Mouse (Mus musculus) intestine, embryonic 16.5 days (tissue): Measurements from ENCODE around the gene Insyn1. TPM values are rescaled to one million over a fixed set of nuclear protein-coding genes. Genes with fewer than 3 reads are reported as not detected.

ENCODE experiments used
- ATAC-seq: fragments of 200-750 bp; cut with Nextera tagmentation; 2 replicates; pipeline ENCODE4 v1.8.0; 2017; ENCODE audit warnings: moderate TSS enrichment, moderate library complexity
- H3K27ac ChIP-seq: fragments of 300-500 bp; sonication (generic); 2 replicates; pipeline ENCODE4 v1.5.1; 2014; ENCODE audit warnings: mild to moderate bottlenecking, low read length
- H3K27me3 ChIP-seq: fragments of 300-500 bp; sonication (generic); replicated peaks from 2 replicates; pipeline ENCODE4 v1.6.1; 2014; ENCODE audit warnings: low read length, control low read depth, mixed read lengths; ENCODE audit not compliant: control insufficient read depth, insufficient read depth
- H3K36me3 ChIP-seq: fragments of 300-500 bp; sonication (generic); 2 replicates; pipeline ENCODE4 v1.6.1; 2014; ENCODE audit warnings: low read length, control low read depth; ENCODE audit not compliant: control insufficient read depth, insufficient read depth
- H3K4me1 ChIP-seq: fragments of 300-500 bp; sonication (generic); 2 replicates; pipeline ENCODE4 v1.6.1; 2014; ENCODE audit warnings: low read length, control low read depth, mixed read lengths; ENCODE audit not compliant: control insufficient read depth, insufficient read depth
- H3K4me2 ChIP-seq: fragments of 300-500 bp; sonication (generic); 2 replicates; pipeline ENCODE4 v1.6.1; 2014; ENCODE audit warnings: low read depth, low read length, control low read depth
- H3K4me3 ChIP-seq: fragments of 300-500 bp; sonication (generic); 2 replicates; pipeline ENCODE4 v1.5.1; 2014; ENCODE audit warnings: mild to moderate bottlenecking, low read length
- H3K9ac ChIP-seq: fragments of 300-500 bp; sonication (generic); 2 replicates; pipeline ENCODE4 v1.6.1; 2014; ENCODE audit warnings: low read depth, low read length
- H3K9me3 ChIP-seq: fragments of 300-500 bp; sonication (generic); 2 replicates; pipeline ENCODE4 v1.6.1; 2016; ENCODE audit warnings: low read length, control low read depth; ENCODE audit not compliant: control insufficient read depth
- WGBS: fragments of 180-500 bp; shearing (Covaris S2); extraction: QIAGEN DNeasy Blood & Tissue Kit; methylation state at CpG from one replicate; pipeline ENCODE4 v1.1.7; 2014; 5-methylcytosine and 5-hydroxymethylcytosine counted together
- polyA plus RNA-seq: library from polyadenylated mRNA; unstranded; fragments of >200 nt; fragmentation: Nextera tagmentation; extraction: Ambion mirVana; gene quantifications from 2 replicates; pipeline ENCODE4 v1.2.1, GENCODE M21; 2015

The Insyn1 gene
- polyA plus RNA-seq: 0.35 and 0.62 TPM in 2 replicates

GRCm38 (mm10) chr9:58487851-58488801, at the start of gene Insyn1:
Gene Insyn1, plus strand, starts transcription at chr9:58488603.
- ATAC-seq: peak; percentile 85

GRCm38 (mm10) chr9:58438921-58439396, 49.4 kb upstream of the Insyn1 start:
- Histone ChIP-seq H3K4me3 (no peak overlapping the region), H3K4me2 (no peak overlapping the region), H3K27me3 (no peaks in the 10 kb centered on the region), H3K9me3 (no peaks in the 10 kb centered on the region), H3K9ac (no peak overlapping the region), H3K4me1 (peaks cover 2% of the 10 kb centered on the region; the same call in 1 of the 2 replicates), H3K27ac (no peak overlapping the region), H3K36me3 (no peaks in the 10 kb centered on the region)
- 77% methylated on average over 22 of the region's 22 CpGs for WGBS
- ATAC-seq: no peak

More at GRCm38 (mm10) chr9:58487851-58488801, at the start of gene Insyn1:
- Histone ChIP-seq H3K9me3 (no peaks in the 10 kb centered on the region), H3K36me3 (no peaks in the 10 kb centered on the region), H3K4me1 (peaks cover 6% of the 10 kb centered on the region; the same call in 1 of the 2 replicates), H3K4me2 (peak within 1 kb of the TSS; percentile 94), H3K4me3 (peak within 1 kb of the TSS; percentile 55), H3K27ac (0 out of 2 replicates have a peak within 1 kb of the TSS, but pooled peaks have one; percentile 38), H3K27me3 (peaks cover 27% of the 10 kb centered on the region), H3K9ac (peak within 1 kb of the TSS; percentile 59)
- WGBS: under 1% methylated on average over 96 of the region's 104 CpGs

GRCm38 (mm10) chr9:58440100-58440499, 48.3 kb upstream of the Insyn1 start:
- 71% methylated on average over 6 of the region's 6 CpGs for WGBS
- Histone ChIP-seq H3K4me3 (no peak overlapping the region), H3K27me3 (no peaks in the 10 kb centered on the region), H3K36me3 (no peaks in the 10 kb centered on the region), H3K4me2 (no peak overlapping the region), H3K4me1 (peaks cover 2% of the 10 kb centered on the region; the same call in 1 of the 2 replicates), H3K27ac (no peak overlapping the region), H3K9me3 (no peaks in the 10 kb centered on the region), H3K9ac (no peak overlapping the region)
- ATAC-seq: no peak

GRCm38 (mm10) chr9:58440614-58441013, 47.8 kb upstream of the Insyn1 start:
- Histone ChIP-seq H3K4me1 (peaks cover 2% of the 10 kb centered on the region; the same call in 1 of the 2 replicates), H3K27me3 (no peaks in the 10 kb centered on the region), H3K36me3 (no peaks in the 10 kb centered on the region), H3K9me3 (no peaks in the 10 kb centered on the region), H3K27ac (no peak overlapping the region), H3K4me2 (no peak overlapping the region), H3K9ac (no peak overlapping the region), H3K4me3 (no peak overlapping the region)
- ATAC-seq: no peak

GRCm38 (mm10) chr9:58441351-58442104, 46.9 kb upstream of the Insyn1 start:
- Histone ChIP-seq H3K4me1 (peaks cover 2% of the 10 kb centered on the region; the same call in 1 of the 2 replicates), H3K9ac (no peak overlapping the region), H3K27ac (no peak overlapping the region), H3K36me3 (no peaks in the 10 kb centered on the region), H3K4me2 (no peak overlapping the region), H3K27me3 (no peaks in the 10 kb centered on the region), H3K4me3 (no peak overlapping the region), H3K9me3 (no peaks in the 10 kb centered on the region)
- no peak for ATAC-seq
- 49% methylated on average over 6 of the region's 6 CpGs for WGBS

- H3K4me3 ChIP-seq: no peak overlapping the region
- 39% methylated on average over 7 of the region's 7 CpGs for WGBS
- no peak overlapping the region for H3K9ac ChIP-seq
- ATAC-seq: peak; percentile 50; the same call in 1 of the 2 replicates
- H3K27ac ChIP-seq: no peak overlapping the region
- no peak overlapping the region for H3K4me2 ChIP-seq
- H3K9me3 ChIP-seq: no peaks in the 10 kb centered on the region
- no peaks in the 10 kb centered on the region for H3K36me3 ChIP-seq
- no peaks in the 10 kb centered on the region for H3K27me3 ChIP-seq
- peaks cover 2% of the 10 kb centered on the region; the same call in 1 of the 2 replicates for H3K4me1 ChIP-seq
These were observed 46.0 kb upstream of the Insyn1 start for GRCm38 (mm10) chr9:58442105-58443010.

- no peak overlapping the region for H3K4me2 ChIP-seq
- H3K27me3 ChIP-seq: no peaks in the 10 kb centered on the region
- no peak overlapping the region for H3K9ac ChIP-seq
- no peaks in the 10 kb centered on the region for H3K9me3 ChIP-seq
- 77% methylated on average over 3 of the region's 3 CpGs for WGBS
- peaks cover 2% of the 10 kb centered on the region; the same call in 1 of the 2 replicates for H3K4me1 ChIP-seq
- no peak overlapping the region for H3K4me3 ChIP-seq
- no peak for ATAC-seq
- no peaks in the 10 kb centered on the region for H3K36me3 ChIP-seq
- no peak overlapping the region for H3K27ac ChIP-seq
These were observed 45.3 kb upstream of the Insyn1 start for GRCm38 (mm10) chr9:58443061-58443460.

- Histone ChIP-seq H3K27ac (no peak overlapping the region), H3K9me3 (no peaks in the 10 kb centered on the region), H3K9ac (no peak overlapping the region), H3K36me3 (no peaks in the 10 kb centered on the region), H3K4me2 (no peak overlapping the region), H3K4me1 (peaks cover 2% of the 10 kb centered on the region; the same call in 1 of the 2 replicates), H3K27me3 (no peaks in the 10 kb centered on the region), H3K4me3 (no peak overlapping the region)
- 50% methylated on average over 4 of the region's 4 CpGs for WGBS
- no peak for ATAC-seq
These were observed 41.6 kb upstream of the Insyn1 start for GRCm38 (mm10) chr9:58446829-58447228.
